Mouse (Mus musculus) limb, embryonic 14.5 days (tissue): ENCODE data around the gene Tmem14c. TPM values are rescaled to one million over a fixed set of nuclear protein-coding genes. Genes with fewer than 3 reads are reported as not detected.

Experiments
- ATAC-seq: fragments of 200-750 bp; cut with Nextera tagmentation; 2 replicates; pipeline ENCODE4 v1.8.0; 2017; ENCODE audit warnings: low read depth, moderate number of reproducible peaks, moderate TSS enrichment; ENCODE audit not compliant: low FRiP score
- DNase-seq: peaks from one replicate; pipeline ENCODE4 v3.0.0-alpha.2; 2015; ENCODE audit warnings: low spot score
- H3K27ac ChIP-seq: fragments of 300-500 bp; sonication (generic); replicated peaks from 2 replicates; pipeline ENCODE4 v1.5.1; 2014; ENCODE audit warnings: low read depth, mild to moderate bottlenecking, low read length, moderate library complexity, mixed read lengths
- H3K27me3 ChIP-seq: fragments of 300-500 bp; sonication (generic); 2 replicates; pipeline ENCODE4 v1.6.1; 2014; ENCODE audit warnings: low read length, mixed read lengths; ENCODE audit not compliant: control insufficient read depth, insufficient read depth
- H3K36me3 ChIP-seq: fragments of 300-500 bp; sonication (generic); 2 replicates; pipeline ENCODE4 v1.6.1; 2014; ENCODE audit warnings: mild to moderate bottlenecking, low read length, moderate library complexity, mixed read lengths; ENCODE audit not compliant: control insufficient read depth, insufficient read depth
- H3K4me1 ChIP-seq: fragments of 300-500 bp; sonication (generic); 2 replicates; pipeline ENCODE4 v1.6.1; 2014; ENCODE audit warnings: antibody characterized with exemption, low read length, mixed read lengths; ENCODE audit not compliant: control insufficient read depth, insufficient read depth
- H3K4me2 ChIP-seq: fragments of 300-500 bp; sonication (generic); replicated peaks from 2 replicates; pipeline ENCODE4 v1.6.1; 2014; ENCODE audit warnings: low read depth, mild to moderate bottlenecking, low read length, moderate library complexity; ENCODE audit not compliant: severe bottlenecking
- H3K4me3 ChIP-seq: fragments of 300-500 bp; sonication (generic); replicated peaks from 2 replicates; pipeline ENCODE4 v1.5.1; 2014; ENCODE audit warnings: low read length
- H3K9ac ChIP-seq: fragments of 300-500 bp; sonication (generic); 2 replicates; pipeline ENCODE4 v1.6.1; 2014; ENCODE audit warnings: mild to moderate bottlenecking, low read depth, low read length, moderate library complexity; ENCODE audit not compliant: severe bottlenecking
- H3K9me3 ChIP-seq: fragments of 300-500 bp; sonication (generic); 2 replicates; pipeline ENCODE4 v1.6.1; 2016; ENCODE audit warnings: low read length; ENCODE audit not compliant: control insufficient read depth
- POLR2A ChIP-seq: fragments of 200-500 bp; IDR thresholded peaks from 2 replicates; pipeline ENCODE4 v1.8.0; 2012; ENCODE audit warnings: inconsistent platforms, mild to moderate bottlenecking, moderate library complexity, borderline replicate concordance; ENCODE audit not compliant: insufficient read depth, insufficient read length; ENCODE audit errors: extremely low read depth
- WGBS: fragments of 180-500 bp; shearing (Covaris S2); extraction: QIAGEN DNeasy Blood & Tissue Kit; methylation state at CpG from one replicate; pipeline ENCODE4 v1.1.7; 2014; 5-methylcytosine and 5-hydroxymethylcytosine counted together
- polyA plus RNA-seq, 2 experiments: library from polyadenylated mRNA; depleted of rRNA in 1 of 2; stranded (reverse) in 1 of 2; unstranded in 1 of 2; fragments of >200 nt; fragmentation: Nextera tagmentation in 1 of 2; extraction: Ambion mirVana in 1 of 2; gene quantifications; 2 replicates each; pipeline versions ENCODE4 v1.2.1 to v1.2.3; 2012 to 2014

Gene Tmem14c
- polyA plus RNA-seq, 2 experiments, result 110 to 220 TPM

- ATAC-seq (no peak), DNase-seq (no peak)
- TF ChIP-seq POLR2A, result no peak
- no peaks in the 10 kb centered on the region for H3K27me3 ChIP-seq
- no peaks in the 10 kb centered on the region for H3K4me1 ChIP-seq
- no peaks in the 10 kb centered on the region for H3K36me3 ChIP-seq
- no peak overlapping the region for H3K9ac ChIP-seq
- H3K4me2 ChIP-seq, result no peak overlapping the region
- H3K9me3 ChIP-seq, result no peaks in the 10 kb centered on the region
- H3K4me3 ChIP-seq, result no peak overlapping the region
- no peak overlapping the region for H3K27ac ChIP-seq
- WGBS, result 89% methylated on average over 2 of the region's 2 CpGs
Observed at GRCm38 (mm10) chr13:40971831-40972230, 44.3 kb upstream of the Tmem14c start.

GRCm38 (mm10) chr13:40972976-40973375 lies 43.1 kb upstream of the Tmem14c start:
- H3K9me3 ChIP-seq, result no peaks in the 10 kb centered on the region
- no peaks in the 10 kb centered on the region for H3K4me1 ChIP-seq
- no peak for TF ChIP-seq POLR2A
- ATAC-seq (no peak), DNase-seq (no peak)
- H3K36me3 ChIP-seq, result no peaks in the 10 kb centered on the region
- no peaks in the 10 kb centered on the region for H3K27me3 ChIP-seq
- no peak overlapping the region for H3K4me3 ChIP-seq
- H3K9ac ChIP-seq, result no peak overlapping the region
- 89% methylated on average over 5 of the region's 5 CpGs for WGBS
- H3K4me2 ChIP-seq, result no peak overlapping the region
- H3K27ac ChIP-seq, result no peak overlapping the region

DNA sequence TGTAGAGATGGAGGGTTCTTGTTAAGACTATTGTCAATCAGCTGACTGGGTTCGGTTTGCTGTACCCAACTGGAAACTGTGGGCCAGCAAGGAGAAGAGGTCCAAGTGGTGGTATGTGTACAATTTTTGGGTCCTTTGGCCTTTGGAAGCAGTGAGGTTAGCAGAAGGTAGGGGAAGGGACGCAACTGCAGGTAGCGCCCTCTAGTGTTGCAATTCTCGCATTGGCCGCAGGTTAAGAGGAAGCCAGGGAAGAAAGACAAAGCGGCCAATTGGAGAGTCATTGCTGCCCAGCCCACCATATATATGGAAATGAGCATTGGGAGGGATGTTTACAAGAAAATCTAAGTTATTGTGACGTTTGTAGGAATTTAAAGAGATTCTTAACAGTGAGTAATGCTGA lies 38.5 kb upstream of the Tmem14c start:
- Histone ChIP-seq H3K4me2 (no peak overlapping the region), H3K9ac (no peak overlapping the region), H3K4me1 (no peaks in the 10 kb centered on the region), H3K27me3 (no peaks in the 10 kb centered on the region), H3K9me3 (no peaks in the 10 kb centered on the region), H3K36me3 (no peaks in the 10 kb centered on the region), H3K4me3 (no peak overlapping the region), H3K27ac (no peak overlapping the region)
- 14% methylated on average over 7 of the region's 7 CpGs for WGBS
- no peak for ATAC-seq
- TF ChIP-seq POLR2A, result no peak
- no peak for DNase-seq

DNA sequence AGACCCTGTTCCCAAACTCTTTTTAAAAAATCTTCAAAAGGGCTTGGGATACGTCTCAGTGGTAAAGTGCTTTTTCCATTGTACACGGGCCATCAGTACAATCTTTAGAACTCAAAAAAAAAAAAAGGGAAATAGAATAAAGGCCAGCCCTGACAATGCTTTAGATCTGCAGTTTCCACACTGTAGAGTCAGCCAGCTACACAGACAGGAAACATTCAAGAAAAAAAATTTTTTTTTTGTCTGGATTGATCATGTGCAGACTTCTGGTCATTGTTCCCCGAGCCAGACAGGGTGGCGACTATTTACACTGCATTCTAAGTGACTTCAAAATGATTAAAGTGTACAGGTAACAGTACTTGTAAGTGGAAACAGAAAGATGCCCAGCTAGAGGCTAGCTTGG lies 37.4 kb upstream of the Tmem14c start:
- no peak overlapping the region for H3K4me2 ChIP-seq
- no peak overlapping the region for H3K4me3 ChIP-seq
- ATAC-seq, result no peak
- no peak for TF ChIP-seq POLR2A
- no peak for DNase-seq
- no peak overlapping the region for H3K9ac ChIP-seq
- no peaks in the 10 kb centered on the region for H3K9me3 ChIP-seq
- no peaks in the 10 kb centered on the region for H3K27me3 ChIP-seq
- H3K27ac ChIP-seq, result no peak overlapping the region
- H3K36me3 ChIP-seq, result no peaks in the 10 kb centered on the region
- H3K4me1 ChIP-seq, result no peaks in the 10 kb centered on the region
- WGBS, result 81% methylated on average over 4 of the region's 4 CpGs

GRCm38 (mm10) chr13:40979321-40979720 lies 36.8 kb upstream of the Tmem14c start:
- DNase-seq (no peak), ATAC-seq (no peak)
- no peak overlapping the region for H3K4me3 ChIP-seq
- no peak overlapping the region for H3K27ac ChIP-seq
- H3K4me1 ChIP-seq, result no peaks in the 10 kb centered on the region
- TF ChIP-seq POLR2A, result no peak
- no peaks in the 10 kb centered on the region for H3K36me3 ChIP-seq
- 52% methylated on average over 2 of the region's 2 CpGs for whole genome bisulfite sequencing
- H3K9me3 ChIP-seq, result no peaks in the 10 kb centered on the region
- no peak overlapping the region for H3K9ac ChIP-seq
- H3K4me2 ChIP-seq, result no peak overlapping the region
- H3K27me3 ChIP-seq, result no peaks in the 10 kb centered on the region

GRCm38 (mm10) chr13:40982759-40983158 lies 33.3 kb upstream of the Tmem14c start:
- WGBS, result 86% methylated on average over 1 of the region's 1 CpGs
- Histone ChIP-seq H3K27me3 (no peaks in the 10 kb centered on the region), H3K4me3 (no peak overlapping the region), H3K4me2 (no peak overlapping the region), H3K36me3 (no peaks in the 10 kb centered on the region), H3K27ac (no peak overlapping the region), H3K4me1 (no peaks in the 10 kb centered on the region), H3K9me3 (no peaks in the 10 kb centered on the region), H3K9ac (no peak overlapping the region)
- ATAC-seq (no peak), DNase-seq (no peak)
- no peak for TF ChIP-seq POLR2A
